Mouse (Mus musculus) heart, embryonic 16.5 days (tissue): ENCODE data around the gene Opa3. TPM values are rescaled to one million over a fixed set of nuclear protein-coding genes. Genes with fewer than 3 reads are reported as not detected.

Experiments
- ATAC-seq: fragments of 200-750 bp; cut with Nextera tagmentation; replicated peaks from 2 replicates; pipeline ENCODE4 v1.8.0; 2017; ENCODE audit warnings: moderate number of reproducible peaks; ENCODE audit not compliant: insufficient read depth, low FRiP score; ENCODE audit errors: extremely low read depth
- H3K27ac ChIP-seq: fragments of 300-500 bp; sonication (generic); 2 replicates; pipeline ENCODE4 v1.5.1; 2014; ENCODE audit warnings: mild to moderate bottlenecking, low read length, control low read depth, moderate library complexity
- H3K27me3 ChIP-seq: fragments of 300-500 bp; sonication (generic); 2 replicates; pipeline ENCODE4 v1.6.1; 2014; ENCODE audit warnings: low read length, mixed read lengths; ENCODE audit not compliant: control insufficient read depth, insufficient read depth
- H3K36me3 ChIP-seq: fragments of 300-500 bp; sonication (generic); 2 replicates; pipeline ENCODE4 v1.6.1; 2014; ENCODE audit not compliant: control insufficient read depth, insufficient read depth
- H3K4me1 ChIP-seq: fragments of 300-500 bp; sonication (generic); 2 replicates; pipeline ENCODE4 v1.6.1; 2014; ENCODE audit warnings: low read length, mixed read lengths; ENCODE audit not compliant: control insufficient read depth, insufficient read depth
- H3K4me2 ChIP-seq: fragments of 300-500 bp; sonication (generic); 2 replicates; pipeline ENCODE4 v1.6.1; 2014; ENCODE audit warnings: low read depth, mild to moderate bottlenecking, control low read depth, low read length
- H3K4me3 ChIP-seq: fragments of 300-500 bp; sonication (generic); 2 replicates; pipeline ENCODE4 v1.5.1; 2014; ENCODE audit warnings: mild to moderate bottlenecking, control low read depth, low read length
- H3K9ac ChIP-seq: fragments of 300-500 bp; sonication (generic); 2 replicates; pipeline ENCODE4 v1.6.1; 2014; ENCODE audit warnings: low read length, control low read depth
- H3K9me3 ChIP-seq: fragments of 300-500 bp; sonication (generic); replicated peaks from 2 replicates; pipeline ENCODE4 v1.6.1; 2016; ENCODE audit warnings: low read length; ENCODE audit not compliant: control insufficient read depth
- WGBS: fragments of 180-500 bp; shearing (Covaris S2); extraction: QIAGEN DNeasy Blood & Tissue Kit; methylation state at CpG from one replicate; pipeline ENCODE4 v1.1.7; 2014; 5-methylcytosine and 5-hydroxymethylcytosine counted together
- polyA plus RNA-seq: library from polyadenylated mRNA; unstranded; fragments of >200 nt; fragmentation: Nextera tagmentation; extraction: Ambion mirVana; gene quantifications from 2 replicates; pipeline ENCODE4 v1.2.1, GENCODE M21; 2015

The Opa3 gene
- polyA plus RNA-seq, 1 experiment from 2014 or later, result 40.4 TPM

- WGBS, result 60% methylated on average over 10 of the region's 10 CpGs
- Histone ChIP-seq H3K4me2 (peak overlapping the region; percentile 27), H3K36me3 (peaks cover 28% of the 10 kb centered on the region)
Observed at GRCm38 (mm10) chr7:19265928-19266822, 38.0 kb downstream of the Opa3 start.

GRCm38 (mm10) chr7:19267051-19267450 is 38.9 kb downstream of the Opa3 start:
- peaks cover 23% of the 10 kb centered on the region for H3K36me3 ChIP-seq
- peak overlapping the region; percentile 36 for H3K27ac ChIP-seq
- no peak for ATAC-seq
- no peak overlapping the region for H3K4me2 ChIP-seq
- H3K9me3 ChIP-seq, result no peaks in the 10 kb centered on the region
- peaks cover 46% of the 10 kb centered on the region for H3K4me1 ChIP-seq
- H3K9ac ChIP-seq, result 0 out of 2 replicates have a peak overlapping the region, but pooled peaks have one; percentile 6
- no peak overlapping the region for H3K4me3 ChIP-seq
- H3K27me3 ChIP-seq, result no peaks in the 10 kb centered on the region
- 43% methylated on average over 10 of the region's 10 CpGs for WGBS

More at GRCm38 (mm10) chr7:19265928-19266822, 38.0 kb downstream of the Opa3 start:
- no peaks in the 10 kb centered on the region for H3K9me3 ChIP-seq
- peaks cover 46% of the 10 kb centered on the region for H3K4me1 ChIP-seq
- H3K4me3 ChIP-seq, result no peak overlapping the region
- peak overlapping the region; percentile 38 for H3K27ac ChIP-seq
- peak overlapping the region; percentile 42; the same call in 1 of the 2 replicates for H3K9ac ChIP-seq
- no peak for ATAC-seq
- H3K27me3 ChIP-seq, result no peaks in the 10 kb centered on the region

GRCm38 (mm10) chr7:19268993-19269681 is 41.0 kb downstream of the Opa3 start:
- ATAC-seq, result no peak

GRCm38 (mm10) chr7:19269721-19270441 is 41.7 kb downstream of the Opa3 start:
- H3K4me1 ChIP-seq, result peaks cover 49% of the 10 kb centered on the region
- WGBS, result 1% methylated on average over 19 of the region's 19 CpGs

More at GRCm38 (mm10) chr7:19268993-19269681, 41.0 kb downstream of the Opa3 start:
- Histone ChIP-seq H3K4me1 (peaks cover 49% of the 10 kb centered on the region), H3K27me3 (no peaks in the 10 kb centered on the region), H3K4me2 (peak overlapping the region; percentile 86), H3K27ac (peak overlapping the region; percentile 98), H3K36me3 (peaks cover 7% of the 10 kb centered on the region), H3K9me3 (no peaks in the 10 kb centered on the region), H3K9ac (peak overlapping the region; percentile 94), H3K4me3 (peak overlapping the region; percentile 76)
- WGBS, result 36% methylated on average over 10 of the region's 10 CpGs

GRCm38 (mm10) chr7:19270509-19271237 is 42.5 kb downstream of the Opa3 start:
- Histone ChIP-seq H3K27ac (peak overlapping the region; percentile 98), H3K9ac (peak overlapping the region; percentile 94), H3K27me3 (no peaks in the 10 kb centered on the region), H3K9me3 (no peaks in the 10 kb centered on the region), H3K4me1 (peaks cover 41% of the 10 kb centered on the region), H3K4me3 (peak overlapping the region; percentile 76), H3K4me2 (peak overlapping the region; percentile 86), H3K36me3 (no peaks in the 10 kb centered on the region; the same call in 1 of the 2 replicates)
- WGBS, result under 1% methylated on average over 19 of the region's 21 CpGs
- no peak for ATAC-seq

More at GRCm38 (mm10) chr7:19269721-19270441, 41.7 kb downstream of the Opa3 start:
- H3K9ac ChIP-seq, result peak overlapping the region; percentile 94
- ATAC-seq, result peak; percentile 80
- H3K9me3 ChIP-seq, result no peaks in the 10 kb centered on the region
- H3K4me3 ChIP-seq, result peak overlapping the region; percentile 76
- H3K27me3 ChIP-seq, result no peaks in the 10 kb centered on the region
- H3K4me2 ChIP-seq, result peak overlapping the region; percentile 86
- no peaks in the 10 kb centered on the region; the same call in 1 of the 2 replicates for H3K36me3 ChIP-seq
- H3K27ac ChIP-seq, result peak overlapping the region; percentile 98

GRCm38 (mm10) chr7:19271238-19272172 is 43.4 kb downstream of the Opa3 start, which contains the start of gene Vasp:
Gene Vasp (minus strand): TSS chr7:19271817.
- Histone ChIP-seq H3K9me3 (no peaks in the 10 kb centered on the region; the same call in 1 of the 2 replicates), H3K4me2 (peak within 1 kb of the TSS; percentile 86), H3K4me1 (peaks cover 33% of the 10 kb centered on the region), H3K36me3 (no peaks in the 10 kb centered on the region; the same call in 1 of the 2 replicates), H3K4me3 (peak within 1 kb of the TSS; percentile 76), H3K27me3 (no peaks in the 10 kb centered on the region), H3K9ac (peak within 1 kb of the TSS; percentile 94), H3K27ac (peak within 1 kb of the TSS; percentile 98)
- WGBS, result under 1% methylated on average over 62 of the region's 62 CpGs
- peak; percentile 66 for ATAC-seq

GRCm38 (mm10) chr7:19272173-19272764 is 44.1 kb downstream of the Opa3 start:
- Histone ChIP-seq H3K9me3 (no peaks in the 10 kb centered on the region; the same call in 1 of the 2 replicates), H3K27ac (peak overlapping the region; percentile 98), H3K4me1 (peaks cover 25% of the 10 kb centered on the region), H3K36me3 (no peaks in the 10 kb centered on the region; the same call in 1 of the 2 replicates), H3K27me3 (0 out of 2 replicates have a peak, but pooled peaks cover under 1% of the 10 kb centered on the region), H3K4me3 (peak overlapping the region; percentile 76), H3K4me2 (peak overlapping the region; percentile 86), H3K9ac (peak overlapping the region; percentile 94)
- peak; percentile 43 for ATAC-seq
- under 1% methylated on average over 31 of the region's 36 CpGs for WGBS
